Mouse (Mus musculus) forebrain, embryonic 14.5 days (tissue): ENCODE data around the gene Pcbp1. TPM values are rescaled to one million over a fixed set of nuclear protein-coding genes. Genes with fewer than 3 reads are reported as not detected.

Source experiments
- ATAC-seq: fragments of 200-750 bp; cut with Nextera tagmentation; 2 replicates; pipeline ENCODE4 v1.8.0; 2017; ENCODE audit warnings: mild to moderate bottlenecking, moderate library complexity
- DNase-seq: peaks from one replicate; pipeline ENCODE4 v3.0.0-alpha.2; 2015; ENCODE audit warnings: low spot score
- H3K27ac ChIP-seq: fragments of 300-500 bp; sonication (generic); 2 replicates; pipeline ENCODE4 v1.5.1; 2014; ENCODE audit warnings: low read depth, mild to moderate bottlenecking, control low read depth, low read length, moderate library complexity
- H3K27me3 ChIP-seq: fragments of 300-500 bp; sonication (generic); replicated peaks from 2 replicates; pipeline ENCODE4 v1.6.1; 2014; ENCODE audit warnings: low read length, control low read depth, mixed read lengths; ENCODE audit not compliant: control insufficient read depth, insufficient read depth
- H3K36me3 ChIP-seq: fragments of 300-500 bp; sonication (generic); 2 replicates; pipeline ENCODE4 v1.6.1; 2014; ENCODE audit warnings: low read length, control low read depth; ENCODE audit not compliant: control insufficient read depth, insufficient read depth
- H3K4me1 ChIP-seq: fragments of 300-500 bp; sonication (generic); 2 replicates; pipeline ENCODE4 v1.6.1; 2014; ENCODE audit warnings: antibody characterized with exemption, low read length, control low read depth; ENCODE audit not compliant: control insufficient read depth, insufficient read depth
- H3K4me2 ChIP-seq: fragments of 300-500 bp; sonication (generic); 2 replicates; pipeline ENCODE4 v1.6.1; 2014; ENCODE audit warnings: mild to moderate bottlenecking, control low read depth, low read length
- H3K4me3 ChIP-seq: fragments of 300-500 bp; sonication (generic); 2 replicates; pipeline ENCODE4 v1.5.1; 2014; ENCODE audit warnings: low read depth, low read length, control low read depth
- H3K9ac ChIP-seq: fragments of 300-500 bp; sonication (generic); 2 replicates; pipeline ENCODE4 v1.6.1; 2014; ENCODE audit warnings: mild to moderate bottlenecking, low read length, control low read depth, moderate library complexity
- H3K9me3 ChIP-seq: fragments of 300-500 bp; sonication (generic); replicated peaks from 2 replicates; pipeline ENCODE4 v1.6.1; 2016; ENCODE audit warnings: low read length, control low read depth, mixed read lengths; ENCODE audit not compliant: control insufficient read depth
- WGBS: fragments of 180-500 bp; shearing (Covaris S2); extraction: QIAGEN DNeasy Blood & Tissue Kit; methylation state at CpG from one replicate; pipeline ENCODE4 v1.1.7; 2014; 5-methylcytosine and 5-hydroxymethylcytosine counted together
- polyA plus RNA-seq: library from polyadenylated mRNA; unstranded; fragments of >200 nt; fragmentation: Nextera tagmentation; extraction: Ambion mirVana; gene quantifications from 2 replicates; pipeline ENCODE4 v1.2.1, GENCODE M21; 2014

Pcbp1 gene
- polyA plus RNA-seq, 1 experiment from 2014 or later = 176 TPM

DNA sequence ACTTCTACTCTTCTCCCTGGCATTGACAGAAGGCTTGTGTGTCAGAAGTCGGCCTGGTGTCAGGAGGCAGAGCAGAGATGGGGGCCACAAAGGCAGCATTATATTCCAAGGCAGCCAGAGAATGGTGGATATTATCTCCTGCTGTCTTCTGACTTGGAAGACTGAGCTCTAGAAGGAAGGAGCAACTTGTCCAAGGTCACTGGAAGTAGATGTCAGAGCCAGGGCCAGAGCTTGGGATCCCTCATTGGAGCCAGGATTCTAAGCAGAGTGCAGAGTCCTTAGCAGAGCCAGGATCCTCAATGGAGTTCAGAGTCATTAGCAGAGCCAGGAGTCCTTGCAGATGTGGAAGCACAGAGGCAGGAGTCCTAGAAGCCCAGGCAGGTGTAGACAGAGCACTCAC, 10.1 kb downstream of the Pcbp1 start:
- Histone ChIP-seq H3K4me1 (no peaks in the 10 kb centered on the region), H3K9me3 (no peaks in the 10 kb centered on the region), H3K4me3 (no peak overlapping the region), H3K36me3 (peaks cover 2% of the 10 kb centered on the region; the same call in 1 of the 2 replicates), H3K27ac (no peak overlapping the region), H3K27me3 (no peaks in the 10 kb centered on the region), H3K9ac (no peak overlapping the region), H3K4me2 (no peak overlapping the region)
- WGBS = 76% methylated on average over 1 of the region's 1 CpGs
- ATAC-seq (no peak), DNase-seq (no peak)

DNA sequence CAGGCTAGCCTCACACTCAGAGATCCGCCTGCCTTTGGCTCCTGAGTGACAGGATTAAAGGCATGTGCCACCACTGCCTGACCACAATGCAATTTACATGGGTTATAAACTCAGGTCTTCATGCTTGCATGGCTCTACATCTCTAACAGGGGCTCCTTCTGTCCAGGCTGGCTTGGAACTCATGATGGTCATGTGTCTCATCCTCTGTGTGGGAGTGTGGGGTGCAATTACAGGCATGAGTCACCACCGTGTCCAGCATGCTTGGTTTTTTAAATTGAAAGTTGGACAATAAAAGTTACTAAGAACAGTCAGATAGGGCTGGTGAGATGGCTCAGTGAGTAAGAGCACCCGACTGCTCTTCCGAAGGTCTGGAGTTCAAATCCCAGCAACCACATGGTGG, 12.8 kb downstream of the Pcbp1 start:
- Histone ChIP-seq H3K4me1 (no peaks in the 10 kb centered on the region), H3K4me2 (no peak overlapping the region), H3K36me3 (no peaks in the 10 kb centered on the region), H3K4me3 (no peak overlapping the region), H3K27ac (no peak overlapping the region), H3K27me3 (no peaks in the 10 kb centered on the region), H3K9me3 (no peaks in the 10 kb centered on the region), H3K9ac (no peak overlapping the region)
- no peak for ATAC-seq
- WGBS = 94% methylated on average over 4 of the region's 4 CpGs
- DNase-seq = no peak

DNA sequence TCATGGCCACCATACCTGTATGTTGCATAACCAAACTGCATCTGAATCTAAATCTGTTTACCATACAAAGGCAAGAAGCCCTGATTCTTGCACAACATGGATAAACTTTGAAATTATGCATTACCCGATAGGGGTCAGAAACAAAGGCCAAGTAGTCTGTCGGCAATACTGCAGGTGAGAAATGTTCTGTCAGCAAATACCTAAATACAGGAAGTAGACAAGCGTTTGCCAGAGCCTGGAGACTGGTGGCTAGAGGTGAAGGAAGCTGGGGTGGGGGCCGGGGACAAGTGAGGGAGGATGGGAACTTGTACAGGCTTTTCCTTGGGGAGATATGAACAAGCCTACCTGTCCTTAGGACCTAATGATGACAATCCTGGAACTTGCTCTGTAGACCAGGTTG, 15.1 kb downstream of the Pcbp1 start:
- 86% methylated on average over 4 of the region's 4 CpGs for WGBS
- DNase-seq (no peak), ATAC-seq (no peak)
- H3K9me3 ChIP-seq = no peaks in the 10 kb centered on the region
- no peaks in the 10 kb centered on the region for H3K27me3 ChIP-seq
- H3K27ac ChIP-seq = no peak overlapping the region
- no peaks in the 10 kb centered on the region for H3K4me1 ChIP-seq
- H3K4me2 ChIP-seq = no peak overlapping the region
- H3K9ac ChIP-seq = no peak overlapping the region
- H3K36me3 ChIP-seq = no peaks in the 10 kb centered on the region
- H3K4me3 ChIP-seq = no peak overlapping the region

DNA sequence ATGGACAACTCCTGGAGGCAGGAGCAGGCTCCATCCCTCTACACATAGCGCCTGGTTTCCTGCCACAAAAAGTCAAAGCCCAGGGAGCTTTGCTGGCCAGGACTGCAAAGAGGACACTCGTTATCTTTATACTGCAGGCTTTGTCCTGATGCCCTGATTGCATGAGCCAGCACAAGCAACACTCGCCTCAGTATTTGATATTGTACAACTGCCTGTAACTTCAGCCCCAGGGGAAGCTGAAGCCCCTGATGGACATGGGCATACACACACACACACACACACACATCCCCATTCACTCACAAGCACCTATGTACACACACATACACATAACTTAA, 16.3 kb downstream of the Pcbp1 start:
- 61% methylated on average over 3 of the region's 3 CpGs for WGBS
- Histone ChIP-seq H3K4me2 (no peak overlapping the region), H3K9me3 (no peaks in the 10 kb centered on the region), H3K27ac (no peak overlapping the region), H3K9ac (no peak overlapping the region), H3K4me3 (no peak overlapping the region), H3K4me1 (no peaks in the 10 kb centered on the region), H3K27me3 (no peaks in the 10 kb centered on the region), H3K36me3 (no peaks in the 10 kb centered on the region)
- ATAC-seq (no peak), DNase-seq (no peak)

DNA sequence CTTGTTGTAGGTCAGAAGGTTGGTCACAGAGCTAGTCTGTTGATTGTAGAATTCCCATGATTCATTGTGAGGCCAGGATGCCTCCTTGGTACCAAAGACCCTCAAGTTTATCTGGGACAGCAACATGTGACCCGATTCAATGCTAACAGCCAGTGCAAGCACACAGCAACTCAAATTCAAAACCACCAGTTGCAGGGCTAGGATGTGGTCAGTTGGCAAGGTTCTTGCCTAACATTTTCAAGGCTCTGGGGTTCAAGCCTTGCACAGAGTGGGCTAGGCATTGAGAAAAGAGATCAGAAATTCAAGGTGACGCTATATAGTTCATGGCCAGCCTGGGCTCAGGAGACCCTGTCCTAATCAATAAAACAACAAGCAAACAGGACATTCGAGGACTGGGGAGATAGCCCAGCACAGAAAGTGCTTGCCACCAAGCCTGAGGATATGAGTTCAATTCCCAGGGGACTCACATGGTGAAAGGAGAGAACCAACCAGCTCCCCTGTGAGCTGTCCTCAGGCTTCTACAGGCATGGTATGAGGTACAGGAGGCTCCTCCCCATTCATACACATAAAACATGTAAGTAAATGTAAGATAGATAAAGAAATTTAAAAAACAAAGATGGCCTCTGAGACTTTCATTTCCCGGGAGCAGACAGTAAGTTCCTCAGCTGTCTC, 16.8 kb downstream of the Pcbp1 start:
- ATAC-seq = no peak
- Histone ChIP-seq H3K9ac (no peak overlapping the region), H3K27ac (no peak overlapping the region), H3K36me3 (no peaks in the 10 kb centered on the region), H3K9me3 (no peaks in the 10 kb centered on the region), H3K4me3 (no peak overlapping the region), H3K27me3 (no peaks in the 10 kb centered on the region), H3K4me1 (no peaks in the 10 kb centered on the region), H3K4me2 (no peak overlapping the region)
- no peak for DNase-seq
- 87% methylated on average over 4 of the region's 4 CpGs for WGBS

DNA sequence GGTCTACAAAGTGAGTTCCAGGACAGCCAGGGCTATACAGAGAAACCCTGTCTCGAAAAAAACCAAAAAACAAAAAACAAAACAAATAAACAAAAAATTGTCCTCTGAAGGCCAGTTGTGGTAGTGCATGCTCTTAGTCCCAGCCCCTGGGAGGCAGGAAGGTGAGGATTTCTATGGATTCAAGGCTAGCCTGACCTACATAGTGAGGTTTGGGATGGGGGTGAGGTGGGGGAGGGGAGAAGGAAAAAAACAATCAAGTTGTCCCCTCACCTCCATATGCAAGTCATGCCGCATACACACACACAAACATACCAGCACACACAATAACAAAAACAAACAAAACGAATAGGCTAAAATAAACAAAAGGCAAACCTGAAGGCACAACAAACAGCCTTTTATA, 17.4 kb downstream of the Pcbp1 start:
- H3K4me2 ChIP-seq = no peak overlapping the region
- no peaks in the 10 kb centered on the region for H3K4me1 ChIP-seq
- no peak overlapping the region for H3K9ac ChIP-seq
- no peaks in the 10 kb centered on the region for H3K36me3 ChIP-seq
- DNase-seq (no peak), ATAC-seq (no peak)
- no peak overlapping the region for H3K27ac ChIP-seq
- no peaks in the 10 kb centered on the region for H3K27me3 ChIP-seq
- 83% methylated on average over 3 of the region's 3 CpGs for WGBS
- no peak overlapping the region for H3K4me3 ChIP-seq
- H3K9me3 ChIP-seq = no peaks in the 10 kb centered on the region

DNA sequence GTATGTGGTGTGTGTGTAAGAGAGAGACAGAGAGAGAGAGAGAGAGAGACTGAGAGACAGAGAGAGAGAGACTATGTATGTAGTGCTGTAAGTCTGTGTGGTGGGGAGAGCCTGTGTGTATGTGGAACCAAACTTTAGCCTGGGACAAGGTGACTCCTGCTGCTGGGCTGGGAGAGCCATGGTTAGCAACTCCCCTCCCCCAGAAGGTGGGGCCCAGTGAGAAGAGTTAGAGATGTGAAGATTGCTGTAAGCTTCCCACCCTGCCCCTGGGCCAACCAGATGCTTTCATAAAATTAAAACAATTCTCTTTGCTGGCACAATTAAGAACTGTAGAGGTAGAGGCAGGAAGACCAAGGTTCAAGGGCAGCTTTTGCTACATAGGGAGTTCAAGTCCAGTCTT, 19.0 kb downstream of the Pcbp1 start:
- H3K4me1 ChIP-seq = no peaks in the 10 kb centered on the region
- no peak for DNase-seq
- no peak overlapping the region for H3K4me3 ChIP-seq

DNA sequence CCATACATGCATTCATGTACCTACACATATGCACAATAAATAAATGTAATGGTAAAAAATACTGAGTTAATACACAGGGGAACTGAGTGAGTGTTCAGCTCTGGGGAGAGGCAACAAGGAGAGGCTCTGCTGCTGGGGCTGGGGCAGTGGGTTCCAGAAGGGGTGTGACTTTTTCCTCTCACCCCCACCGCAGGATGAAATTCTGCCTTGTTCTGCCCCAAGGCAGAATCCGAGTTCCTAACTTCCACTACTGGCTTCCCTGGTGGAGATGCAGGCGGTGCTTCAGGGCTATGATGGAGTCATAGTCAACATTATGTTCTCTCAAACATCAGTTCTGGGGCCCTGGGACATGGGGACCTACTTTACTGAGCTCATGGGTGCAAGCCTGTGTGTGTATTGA, 19.8 kb downstream of the Pcbp1 start:
- Histone ChIP-seq H3K36me3 (no peaks in the 10 kb centered on the region), H3K9ac (no peak overlapping the region), H3K4me2 (no peak overlapping the region), H3K27me3 (no peaks in the 10 kb centered on the region), H3K4me3 (no peak overlapping the region), H3K9me3 (no peaks in the 10 kb centered on the region), H3K27ac (no peak overlapping the region), H3K4me1 (no peaks in the 10 kb centered on the region)
- WGBS = 85% methylated on average over 3 of the region's 3 CpGs
- DNase-seq (no peak), ATAC-seq (no peak)

More for the DNA sequence above, 19.0 kb downstream of the Pcbp1 start:
- H3K9me3 ChIP-seq = no peaks in the 10 kb centered on the region
- no peaks in the 10 kb centered on the region for H3K27me3 ChIP-seq
- H3K4me2 ChIP-seq = no peak overlapping the region
- H3K9ac ChIP-seq = no peak overlapping the region
- no peak for ATAC-seq
- no peak overlapping the region for H3K27ac ChIP-seq
- H3K36me3 ChIP-seq = no peaks in the 10 kb centered on the region

DNA sequence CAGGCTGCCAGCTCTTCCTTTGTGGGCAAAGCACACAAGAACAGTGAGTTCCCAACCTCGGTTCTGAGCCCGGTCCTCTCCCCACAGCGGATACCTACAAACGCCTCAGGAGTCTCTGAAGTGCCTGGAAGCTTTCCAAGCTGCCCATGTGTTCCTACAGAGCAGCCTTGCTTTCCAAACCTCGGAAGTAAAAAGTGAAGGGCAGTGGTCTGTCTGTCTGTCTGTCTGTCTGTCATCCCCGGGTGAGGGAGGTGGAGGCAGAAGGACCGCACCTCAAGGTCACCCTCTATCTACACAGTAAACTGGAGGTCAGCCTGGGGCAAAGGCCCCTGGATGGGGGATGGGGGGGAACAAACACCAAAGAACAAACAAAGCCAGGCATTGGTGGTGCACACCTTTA, 20.4 kb downstream of the Pcbp1 start:
- no peak overlapping the region for H3K27ac ChIP-seq

More for the DNA sequence above, 20.4 kb downstream of the Pcbp1 start:
- no peak overlapping the region for H3K4me3 ChIP-seq
- DNase-seq (no peak), ATAC-seq (no peak)
- 71% methylated on average over 7 of the region's 7 CpGs for WGBS
- no peaks in the 10 kb centered on the region for H3K4me1 ChIP-seq
- no peak overlapping the region for H3K4me2 ChIP-seq
- no peak overlapping the region for H3K9ac ChIP-seq
- no peaks in the 10 kb centered on the region for H3K36me3 ChIP-seq
- no peaks in the 10 kb centered on the region for H3K9me3 ChIP-seq
- no peaks in the 10 kb centered on the region for H3K27me3 ChIP-seq
